Mouse (Mus musculus) spleen, postnatal 0 days (tissue): Measurements from ENCODE around the gene Prtg. TPM values are rescaled to one million over a fixed set of nuclear protein-coding genes. Genes with fewer than 3 reads are reported as not detected.

Source experiments
- polyA plus RNA-seq: library from polyadenylated mRNA; unstranded; fragments of >200 nt; fragmentation: Nextera tagmentation; extraction: Ambion mirVana; gene quantifications from 2 replicates; pipeline ENCODE4 v1.2.1, GENCODE M21; 2015

The Prtg gene
- 0.14 and 0.25 TPM in 2 replicates for polyA plus RNA-seq

GRCm38 (mm10) chr9:72806731-72807419 lies at the start of gene Prtg:
Gene Prtg, plus strand, starts transcription at chr9:72806874.

DNA sequence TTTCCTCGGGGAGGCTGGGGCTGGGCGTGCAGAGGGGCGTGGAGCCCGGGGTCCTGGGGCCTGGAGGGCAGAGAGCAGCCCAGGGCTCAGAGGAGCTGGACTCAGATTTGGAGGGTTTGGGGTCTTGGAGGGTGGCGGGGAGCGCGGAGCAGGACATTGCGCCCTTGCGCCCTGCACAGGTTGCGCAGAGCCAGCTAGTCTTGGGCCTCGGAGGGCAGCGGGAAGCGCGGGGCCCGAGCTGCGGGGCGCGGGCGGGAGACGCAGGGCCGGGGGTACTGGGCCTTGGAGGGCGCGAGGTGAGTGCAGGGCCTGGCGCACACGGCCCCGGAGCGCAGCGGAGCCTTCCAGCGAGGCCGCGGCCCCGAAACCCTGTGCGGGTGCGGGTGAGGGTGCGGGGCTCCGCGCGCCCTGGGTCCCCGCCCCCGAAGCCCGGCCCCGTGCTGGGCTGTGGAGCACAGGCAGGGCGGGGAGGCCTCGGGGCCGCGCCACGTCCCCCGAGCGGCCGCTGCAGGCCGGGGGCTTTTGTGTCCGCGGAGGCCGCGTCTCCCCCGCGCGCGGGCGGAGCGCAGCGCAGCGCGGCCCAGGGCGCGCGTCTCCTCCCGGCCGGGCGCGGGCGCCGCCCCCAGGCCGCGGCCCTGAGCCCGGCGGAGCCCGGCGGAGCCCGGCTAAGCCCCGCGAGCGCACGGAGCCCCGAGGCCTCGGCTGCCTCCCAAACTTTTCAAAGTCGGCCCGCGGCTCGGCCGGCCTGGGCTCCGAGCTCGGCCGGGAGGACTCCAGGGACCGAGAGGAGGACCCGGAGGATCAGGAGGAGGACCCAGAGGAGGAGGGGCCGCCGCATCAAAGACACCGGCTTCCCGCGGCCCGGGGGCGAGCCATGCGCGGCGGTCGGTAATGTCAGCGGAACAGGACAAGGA lies 118.6 kb downstream of the Prtg start, which contains the start of gene Pygo1:
Gene Pygo1 (plus strand): TSS at position 625 of the 914 bp plus-strand sequence.

GRCm38 (mm10) chr9:72958521-72959450 lies 152.1 kb downstream of the Prtg start, which contains the start of the genes Dyx1c1 and Gm44503:
Gene Dyx1c1, plus strand, starts transcription at chr9:72958785.
Gene Gm44503, plus strand, starts transcription at chr9:72958852.

Other genes starting within 250 kb of the Prtg start
- gene Nedd4, start 144.5 kb upstream of the Prtg start, polyA plus RNA-seq, result 132 and 154 TPM in 2 replicates
- 0.70 and 0.99 TPM in 2 replicates for gene Pygo1, start 118.8 kb downstream of the Prtg start, polyA plus RNA-seq
- gene Dyx1c1, start 151.9 kb downstream of the Prtg start, polyA plus RNA-seq, result 0.47 and 0.52 TPM in 2 replicates
- gene Gm44503, start 152.0 kb downstream of the Prtg start, polyA plus RNA-seq, result not detected in 2 replicates
- 5.4 TPM in 2 replicates for gene Ccpg1os, start 178.5 kb downstream of the Prtg start, polyA plus RNA-seq
- gene Ccpg1, start 178.6 kb downstream of the Prtg start, polyA plus RNA-seq, result 23.4 and 28.8 TPM in 2 replicates
- gene Pigb, start 233.5 kb downstream of the Prtg start, polyA plus RNA-seq, result 5.5 TPM in 2 replicates
- gene Rab27a, start 238.0 kb downstream of the Prtg start, polyA plus RNA-seq, result 11.1 and 15.8 TPM in 2 replicates